Mouse (Mus musculus) cerebellum, adult 8-10 months (tissue): ENCODE measurements around the gene Fam110a.
"Not testable (repeated sequence)": the region's sequence is repeated elsewhere in the genome, so short reads cannot be mapped to it uniquely, and the experiment has no call there.

Experiments
- DNase-seq: peaks from one replicate; pipeline ENCODE4 v3.0.0; 2022

The Fam110a gene

DNA sequence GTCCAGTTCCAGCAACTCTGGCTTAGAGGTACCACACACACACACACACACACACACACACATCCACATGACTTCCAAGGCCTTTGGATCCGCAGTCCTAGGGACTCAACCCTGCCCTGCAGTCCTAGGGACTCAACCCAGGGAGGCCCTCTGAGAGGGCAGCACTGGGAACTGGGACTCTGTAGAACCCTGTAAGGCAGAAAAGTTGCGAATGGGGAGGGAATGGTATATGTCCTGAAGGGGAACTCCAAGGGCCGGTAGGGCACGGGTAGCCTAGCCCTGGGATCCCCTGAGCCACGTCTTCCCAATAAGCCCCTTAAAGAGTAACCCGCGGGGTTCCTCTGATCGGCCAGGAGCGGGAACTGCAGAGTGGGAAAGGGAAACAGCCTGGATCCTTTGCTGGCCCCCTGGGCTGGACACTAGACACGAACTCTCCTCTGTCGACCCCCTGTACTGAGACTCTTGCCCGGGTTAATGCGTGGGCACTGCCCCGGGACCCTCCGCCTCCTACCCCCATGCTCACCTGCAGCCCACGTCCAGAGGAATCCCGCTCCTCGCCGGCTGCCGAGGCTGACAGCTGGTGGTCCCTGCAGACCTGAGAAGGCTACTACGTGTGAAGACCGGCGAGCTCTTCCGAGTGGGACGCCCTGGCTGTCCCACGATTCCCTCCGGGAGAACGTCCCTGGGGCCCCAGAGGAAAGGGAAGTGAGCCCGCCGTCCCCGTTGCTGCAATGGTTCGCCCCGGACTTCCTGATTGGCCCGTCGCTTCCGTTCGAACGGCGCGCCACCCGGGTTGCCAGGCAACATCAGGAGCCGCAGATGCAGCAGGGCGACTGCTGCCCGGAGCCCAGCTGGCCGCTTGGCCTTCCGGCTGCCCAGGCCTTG is at the start of gene Fam110a:
Gene Fam110a, minus strand, starts transcription at position 750 of the 885 bp plus-strand sequence.
- peak; percentile 82 for DNase-seq

DNA sequence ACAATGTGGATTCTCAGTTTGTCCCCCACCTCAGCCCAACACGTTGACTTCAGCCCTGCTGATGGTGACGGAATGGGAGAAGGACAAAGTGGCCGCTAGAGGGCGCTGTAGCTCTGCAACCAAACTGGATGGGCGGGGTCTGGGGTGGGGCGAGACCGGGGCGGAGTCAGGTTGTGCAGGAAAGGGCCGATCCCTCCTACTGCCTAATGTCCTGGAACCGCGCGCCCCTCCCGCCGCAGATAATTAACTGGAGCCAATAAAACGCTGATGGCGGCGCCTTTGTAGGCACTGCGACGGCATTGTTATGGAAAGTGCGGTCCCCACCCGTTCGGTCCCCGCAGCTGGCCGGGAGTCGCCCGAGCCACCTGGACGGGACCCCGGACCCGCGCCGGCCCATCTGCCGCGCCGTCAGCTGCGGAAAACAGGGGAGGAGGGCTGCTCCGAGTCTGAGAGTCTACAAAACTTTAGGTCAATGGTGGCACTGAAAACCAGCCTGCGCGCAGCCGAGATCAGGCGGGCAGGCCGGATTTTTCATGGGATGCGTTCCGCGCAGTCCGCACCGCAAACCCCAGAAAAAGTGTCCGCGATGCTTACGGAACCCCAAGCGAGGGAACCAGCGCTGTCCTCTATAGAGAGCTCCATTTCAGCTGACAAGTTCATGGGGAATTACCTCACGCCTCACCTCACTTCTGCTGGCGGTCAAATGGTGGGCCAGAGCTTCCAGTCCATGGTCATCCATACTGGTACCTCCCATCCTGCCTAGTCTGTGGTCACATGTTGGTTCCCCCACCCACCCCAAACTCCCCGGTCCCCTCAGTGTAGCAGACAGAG is 49.4 kb upstream of the Fam110a start:
- peak; percentile 87 for DNase-seq

- DNase-seq: no peak
These were observed 44.9 kb upstream of the Fam110a start for GRCm38 (mm10) chr2:152024883-152025422.

DNA sequence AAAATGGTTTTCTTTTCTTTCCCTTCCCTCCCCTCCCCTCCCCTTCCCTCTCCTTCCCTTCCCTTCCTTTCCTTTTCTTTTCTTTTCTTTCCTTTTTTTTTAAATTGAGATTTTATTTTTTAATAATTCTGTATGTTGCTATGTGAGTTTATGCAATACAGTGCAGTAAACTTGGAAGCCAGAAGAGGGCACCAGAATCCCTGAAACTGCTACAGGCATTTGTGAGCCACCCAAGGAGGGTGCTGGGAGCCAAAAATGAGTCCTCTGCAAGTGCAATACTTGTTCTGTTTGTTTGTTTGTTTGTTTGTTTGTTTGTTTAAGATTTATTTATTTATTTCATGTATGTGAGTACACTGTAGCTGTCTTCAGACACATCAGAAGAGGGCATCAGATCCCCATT is 42.0 kb upstream of the Fam110a start:
- no peak for DNase-seq

DNA sequence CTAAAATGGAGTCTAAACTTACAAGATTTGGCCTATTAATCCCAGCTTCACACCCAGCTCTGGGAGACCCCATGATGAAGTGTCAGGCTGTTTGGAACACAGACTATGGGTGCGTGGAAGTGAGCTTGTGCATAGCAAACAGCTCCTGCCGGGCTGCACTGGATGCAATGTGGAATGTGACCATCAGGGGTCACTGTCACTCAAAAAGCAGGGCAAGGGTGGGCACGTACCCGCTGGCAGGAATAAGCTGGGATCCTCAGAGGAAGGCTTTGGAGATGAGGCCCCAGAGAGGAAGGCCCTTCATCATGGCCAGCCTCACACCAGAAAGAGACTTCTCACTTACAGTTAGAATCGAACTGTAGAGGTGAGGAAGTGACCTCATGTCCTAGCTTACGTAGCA is 40.2 kb upstream of the Fam110a start:
- peak; percentile 25 for DNase-seq

DNA sequence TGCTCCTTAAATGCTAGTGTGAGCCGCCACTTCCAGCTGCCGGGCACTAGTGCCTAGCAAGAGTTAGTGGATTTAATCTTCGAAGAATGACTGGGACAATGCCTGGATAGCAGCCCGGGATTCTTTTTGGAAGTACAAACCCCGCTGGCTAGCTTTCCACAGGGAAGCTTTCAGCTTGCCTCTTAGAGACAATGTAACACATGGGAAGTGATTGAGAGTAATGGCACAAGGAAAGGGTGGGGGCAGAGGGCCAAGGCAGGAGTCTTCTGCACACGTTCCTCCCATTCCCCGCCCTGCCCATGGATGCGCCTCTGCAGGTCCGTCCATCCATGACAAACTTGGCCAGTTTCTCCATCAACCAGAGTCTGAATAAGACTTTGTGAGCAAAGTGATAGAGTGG is 36.6 kb upstream of the Fam110a start:
- DNase-seq: no peak

DNA sequence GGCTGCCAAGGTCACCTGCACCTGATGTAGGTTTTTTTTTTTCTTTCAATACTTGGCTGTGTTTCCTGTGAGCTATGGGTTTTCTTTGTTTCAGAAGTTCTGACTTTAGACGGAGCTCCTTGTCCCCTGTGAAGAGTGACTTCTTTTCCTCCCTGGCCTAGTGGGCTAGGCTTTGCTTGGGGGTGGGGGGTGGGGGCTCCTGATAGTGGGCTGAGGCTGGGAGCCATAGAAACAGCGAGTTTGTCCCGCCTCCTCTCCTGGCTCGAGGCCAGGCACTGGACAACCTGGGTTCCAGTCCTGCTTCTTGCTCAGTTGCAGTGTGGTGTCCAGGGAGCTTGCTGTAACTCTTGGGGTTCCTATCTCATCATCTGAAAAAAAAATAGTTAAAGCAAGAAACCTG is 36.0 kb upstream of the Fam110a start:
- DNase-seq: no peak

- DNase-seq: no peak
These were observed 32.7 kb upstream of the Fam110a start for GRCm38 (mm10) chr2:152012701-152013100.

- no peak for DNase-seq
These were observed 32.2 kb upstream of the Fam110a start for GRCm38 (mm10) chr2:152012222-152012621.

GRCm38 (mm10) chr2:152011724-152012123 is 31.7 kb upstream of the Fam110a start:
- DNase-seq: no peak

DNA sequence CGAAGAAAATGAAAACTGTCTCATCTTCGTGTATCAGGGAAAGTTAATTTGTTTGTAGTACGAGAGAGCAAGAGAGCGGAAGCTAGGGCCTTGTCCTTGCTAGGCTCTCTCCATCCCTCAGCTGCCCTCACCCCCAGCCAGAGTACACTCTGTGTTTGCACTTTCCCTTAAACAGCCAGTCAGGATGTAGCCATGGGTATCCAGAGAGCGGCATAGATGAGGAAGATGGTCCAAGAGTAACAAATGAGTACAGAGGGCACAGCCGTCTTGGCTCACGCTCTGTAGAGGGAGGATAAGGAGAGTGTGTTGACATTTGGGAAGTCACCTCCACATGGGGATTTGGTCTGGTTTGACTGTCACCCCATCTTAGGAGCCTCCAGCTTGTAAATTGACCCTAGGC is 30.6 kb upstream of the Fam110a start:
- no peak for DNase-seq

DNA sequence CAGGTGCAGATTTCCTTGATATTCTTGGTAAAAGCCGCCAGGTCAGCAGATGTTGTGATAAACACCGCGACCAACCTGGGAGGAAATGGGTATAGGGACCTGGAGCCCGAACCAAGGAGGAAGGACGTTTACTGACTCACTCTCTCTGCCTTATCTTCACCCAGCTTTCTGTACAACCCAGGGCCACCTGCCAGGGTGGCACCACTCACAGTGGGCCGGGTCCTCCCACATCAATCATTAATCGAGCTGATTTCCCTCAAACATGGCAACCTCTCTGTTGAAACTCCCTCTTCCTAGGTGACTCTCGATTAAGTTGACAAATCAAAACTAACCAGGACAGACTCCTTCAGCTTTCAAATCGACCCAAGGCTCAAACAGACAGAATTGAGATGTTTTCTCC is 30.2 kb upstream of the Fam110a start:
- no peak for DNase-seq

DNA sequence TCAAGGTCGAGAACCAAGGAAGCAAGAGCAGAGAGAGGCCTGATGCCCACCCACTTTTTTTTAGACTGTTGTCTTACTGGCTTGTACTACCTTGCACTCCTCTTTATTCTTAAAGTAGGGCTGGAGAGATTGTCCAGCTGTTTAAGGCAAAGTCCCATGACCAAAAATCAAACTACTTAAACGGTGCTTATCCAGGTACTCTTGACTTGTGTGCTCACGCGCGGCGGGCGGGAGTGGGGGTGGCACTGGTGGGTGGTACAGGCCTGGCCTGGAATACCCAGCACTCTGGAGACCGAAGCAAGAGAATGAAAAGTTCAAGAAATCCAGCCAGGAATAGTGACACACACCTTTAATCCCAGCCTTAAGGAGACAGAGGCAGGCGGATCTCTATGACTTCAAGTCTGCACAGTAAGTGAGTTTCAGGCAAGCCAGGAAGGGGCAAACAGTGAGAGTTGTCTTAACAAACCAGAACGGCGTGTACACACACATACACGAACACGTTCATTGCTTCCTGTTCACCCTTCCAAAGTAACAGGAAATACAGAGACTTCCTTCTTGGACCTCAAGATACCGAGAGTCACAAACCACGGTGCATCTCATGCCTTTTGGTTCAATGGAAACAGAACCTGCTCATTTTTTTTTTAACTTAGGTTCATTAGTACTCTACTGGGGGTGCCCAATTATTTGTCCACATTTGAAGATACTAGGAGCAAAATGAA is 29.2 kb upstream of the Fam110a start:
- no peak for DNase-seq

DNA sequence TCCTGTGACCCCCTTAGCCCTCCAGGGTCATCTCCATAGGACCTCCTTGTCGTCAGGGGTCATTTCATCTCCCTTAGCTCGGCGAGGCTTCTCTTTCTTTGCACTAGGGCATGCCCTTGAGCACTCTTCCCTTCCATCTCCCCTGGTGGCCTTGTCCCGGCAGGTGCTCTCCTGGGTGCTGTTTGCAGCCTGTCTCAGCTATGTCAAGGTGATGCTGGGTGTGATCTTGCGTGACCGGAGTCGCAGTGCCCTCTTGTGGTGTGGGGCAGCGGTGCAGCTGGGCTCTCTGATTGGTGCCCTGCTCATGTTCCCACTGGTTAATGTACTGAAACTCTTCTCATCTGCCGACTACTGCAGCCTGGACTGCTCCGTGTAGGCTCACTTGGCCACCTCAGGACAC is 27.8 kb upstream of the Fam110a start:
- DNase-seq: no peak

DNA sequence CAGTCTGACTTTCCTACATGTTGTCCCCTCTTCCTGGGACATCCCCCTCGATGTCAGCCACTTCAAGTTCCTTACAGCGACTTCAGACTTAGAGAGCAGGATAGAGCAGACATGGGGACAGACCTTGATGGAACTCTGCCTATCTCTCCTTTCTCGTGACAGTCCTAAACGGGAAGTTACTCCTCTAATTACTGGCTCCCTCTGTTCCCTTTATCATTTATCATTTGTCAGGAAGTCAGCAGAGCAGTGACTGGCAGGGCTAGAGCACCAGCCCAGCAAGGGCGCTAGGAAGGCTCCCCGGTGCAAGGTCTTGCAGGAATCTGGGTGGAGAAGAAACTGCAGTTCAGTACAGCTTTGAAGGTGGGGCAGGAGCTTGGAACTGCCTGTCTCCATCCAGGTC is 22.5 kb upstream of the Fam110a start:
- DNase-seq: no peak

DNA sequence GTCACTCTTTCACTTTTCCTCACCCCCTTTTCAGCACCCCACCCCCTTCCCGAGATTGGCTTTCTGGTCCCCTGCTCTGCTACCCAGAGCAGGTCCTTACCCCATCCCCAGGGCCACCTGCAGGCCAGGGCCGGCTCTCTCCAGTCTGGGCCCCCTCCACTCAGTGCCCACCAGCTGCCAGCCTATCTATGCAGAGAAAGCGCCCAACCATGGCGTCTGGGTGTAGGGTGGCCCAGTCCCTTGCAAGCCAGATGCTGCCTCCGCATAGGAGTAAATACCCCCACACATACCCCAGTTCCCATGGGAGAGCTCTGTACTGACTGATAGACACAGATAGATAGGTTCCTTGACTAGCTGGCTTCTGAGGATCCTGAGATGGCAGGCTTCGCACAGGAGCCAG is 20.7 kb upstream of the Fam110a start:
- DNase-seq: no peak

GRCm38 (mm10) chr2:152000291-152000679 is 20.3 kb upstream of the Fam110a start:
- no peak for DNase-seq

DNA sequence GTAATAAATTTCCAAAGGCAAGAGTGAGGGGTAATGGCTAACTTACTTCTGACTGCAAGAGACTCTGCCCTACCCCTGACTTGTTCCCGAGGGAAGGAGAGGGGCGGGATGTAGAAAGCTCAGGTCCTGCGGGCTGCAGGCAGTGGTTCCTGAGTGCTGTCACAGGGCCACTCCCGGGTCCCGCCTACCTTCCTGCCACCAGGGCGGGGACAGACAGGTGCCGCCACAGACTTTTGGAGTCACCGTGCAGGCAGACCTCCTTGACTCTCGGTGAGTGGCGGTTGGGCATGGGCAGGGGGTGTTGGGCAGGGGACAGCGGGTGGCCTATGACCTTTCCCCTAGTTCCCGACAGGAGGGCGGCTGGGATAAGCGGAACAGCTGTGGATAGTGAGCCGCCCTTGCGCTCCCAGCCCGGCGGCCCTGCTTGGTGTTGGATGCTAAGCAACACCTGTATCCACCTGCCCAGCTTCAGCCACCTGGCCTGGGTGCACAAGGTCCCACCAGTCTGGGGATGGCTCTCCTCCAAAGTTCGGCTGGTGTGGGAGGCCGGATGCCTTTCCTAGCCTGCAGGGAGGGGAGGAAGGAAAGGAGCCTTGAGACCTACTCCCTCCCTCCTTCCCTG is 19.8 kb upstream of the Fam110a start:
- DNase-seq: no peak

DNA sequence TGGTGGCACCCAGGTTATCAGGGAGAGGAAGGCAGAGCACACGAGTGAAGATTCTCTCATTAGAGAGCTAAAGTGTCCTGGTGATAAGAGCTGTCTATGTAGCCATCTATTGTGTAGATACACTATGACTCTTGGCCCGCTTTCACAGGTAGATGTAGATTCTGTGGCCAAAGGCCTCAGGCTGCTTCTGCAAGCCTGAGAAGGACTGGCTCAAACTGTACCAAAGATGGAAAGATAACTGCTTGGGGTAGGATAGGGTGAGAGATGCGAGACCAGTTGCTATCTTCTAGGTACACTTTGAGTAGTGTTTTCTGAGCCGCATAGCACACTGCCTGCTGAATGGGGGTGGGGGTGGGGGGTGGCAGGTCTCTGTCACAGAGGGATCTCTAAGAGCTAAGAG is 18.9 kb upstream of the Fam110a start:
- no peak for DNase-seq

DNA sequence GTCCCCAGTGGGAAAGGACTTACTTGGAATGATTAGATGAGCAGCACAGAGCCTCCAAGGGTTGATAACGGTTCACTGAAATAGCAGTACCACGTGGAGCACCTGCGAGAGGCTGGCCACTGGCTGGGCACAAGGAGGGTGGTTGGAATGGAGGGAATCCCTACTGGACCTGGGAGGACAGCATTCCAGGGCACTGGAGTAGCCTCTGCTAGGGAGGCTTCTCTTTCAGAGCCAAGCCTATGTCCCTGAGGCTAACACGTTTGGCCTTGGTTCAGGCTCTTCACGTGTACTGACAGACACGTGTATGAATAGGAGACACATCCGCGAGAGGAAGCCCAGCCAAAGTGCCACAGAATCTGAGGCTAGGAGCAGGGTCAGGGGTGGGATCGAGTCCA is 18.5 kb upstream of the Fam110a start:
- DNase-seq: no peak

- DNase-seq: no peak
These were observed 17.9 kb upstream of the Fam110a start for GRCm38 (mm10) chr2:151997776-151998504.

- not testable (repeated sequence) for DNase-seq
These were observed 17.2 kb upstream of the Fam110a start for GRCm38 (mm10) chr2:151997190-151997575.
